Mouse (Mus musculus): ENCODE results near the gene Lin54.

GRCm38 (mm10) chr5:100487120-100487519 lies 13.3 kb downstream of the Lin54 start:
- TF ChIP-seq POLR2A (IDR thresholded peaks at IDR 0.05; ENCODE audit: low read depth, low read length) (no peak), CTCF (conservative IDR thresholded peaks at IDR 0.05; ENCODE audit: insufficient read depth, insufficient read length, low read depth, low read length) (no peak)
